Mouse (Mus musculus): ENCODE measurements around the gene G6pc3. TPM values are rescaled to one million over a fixed set of nuclear protein-coding genes. Genes with fewer than 3 reads are reported as not detected.

G6pc3 gene
- polyA plus RNA-seq, 1 experiment = 21.2 TPM

DNA sequence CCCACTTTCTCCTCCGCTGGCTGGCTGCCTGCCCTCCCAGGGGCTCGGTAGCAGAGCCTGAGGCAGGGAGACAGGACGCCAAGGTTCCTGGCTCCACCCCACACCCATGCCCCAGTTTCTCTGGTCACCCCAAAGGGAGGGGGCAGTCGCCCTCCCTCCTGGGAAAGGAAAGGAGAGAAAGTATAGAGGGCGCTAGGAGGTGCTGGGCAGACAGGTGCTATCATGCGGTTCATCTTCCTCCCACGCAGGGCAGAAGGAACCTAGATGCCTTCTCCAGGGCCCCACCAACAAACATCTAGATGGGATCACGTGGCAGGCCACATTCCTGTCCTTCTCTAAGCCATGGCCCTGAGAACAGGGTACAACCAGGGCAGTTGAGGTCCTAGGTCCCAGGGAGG lies 32.5 kb downstream of the G6pc3 start:
- TF ChIP-seq GATA1 (IDR thresholded peaks at IDR 0.05; ENCODE audit: low read length) = no peak

DNA sequence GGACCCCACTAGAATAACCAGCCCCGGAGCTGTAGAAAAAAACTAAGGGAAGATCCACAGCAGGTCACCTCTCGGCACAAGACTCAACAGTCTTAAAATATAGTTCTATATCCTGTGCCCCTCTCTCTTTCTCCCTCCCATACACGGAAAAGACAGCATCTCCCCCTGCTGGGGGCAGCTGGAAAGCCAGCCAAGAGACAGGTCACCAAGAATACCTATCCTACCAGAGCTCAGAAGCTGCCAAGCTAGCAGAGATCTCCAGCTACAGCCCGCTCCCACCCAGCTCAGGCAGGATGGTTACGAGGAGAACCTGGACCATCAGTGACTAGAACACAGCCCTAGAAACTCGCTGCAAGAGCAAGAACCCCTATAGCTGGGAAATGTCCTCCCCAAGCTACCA lies 33.7 kb downstream of the G6pc3 start:
- TF ChIP-seq GATA1 (IDR thresholded peaks at IDR 0.05; ENCODE audit: low read length) = no peak

DNA sequence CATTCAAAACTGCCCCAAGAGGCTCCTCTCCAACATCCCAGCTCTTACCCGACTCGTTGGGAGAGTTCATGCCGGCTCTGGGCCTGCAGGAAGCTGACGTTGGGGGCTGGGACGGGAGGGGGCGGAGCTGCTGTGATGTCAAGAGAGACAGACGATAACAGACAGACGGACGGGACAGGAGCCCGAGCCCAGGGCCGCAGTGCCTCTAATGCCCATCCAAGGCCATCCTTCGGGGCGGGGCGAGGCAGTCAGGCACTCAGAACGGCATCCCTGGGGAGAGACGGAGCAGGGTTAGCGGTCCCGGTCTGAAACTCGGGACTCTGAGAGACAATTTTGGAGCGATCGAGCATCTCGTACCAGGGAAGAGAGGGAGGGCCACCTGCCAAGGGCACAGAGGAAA lies 35.3 kb downstream of the G6pc3 start:
- no peak for TF ChIP-seq GATA1 (IDR thresholded peaks at IDR 0.05; ENCODE audit: low read length)

DNA sequence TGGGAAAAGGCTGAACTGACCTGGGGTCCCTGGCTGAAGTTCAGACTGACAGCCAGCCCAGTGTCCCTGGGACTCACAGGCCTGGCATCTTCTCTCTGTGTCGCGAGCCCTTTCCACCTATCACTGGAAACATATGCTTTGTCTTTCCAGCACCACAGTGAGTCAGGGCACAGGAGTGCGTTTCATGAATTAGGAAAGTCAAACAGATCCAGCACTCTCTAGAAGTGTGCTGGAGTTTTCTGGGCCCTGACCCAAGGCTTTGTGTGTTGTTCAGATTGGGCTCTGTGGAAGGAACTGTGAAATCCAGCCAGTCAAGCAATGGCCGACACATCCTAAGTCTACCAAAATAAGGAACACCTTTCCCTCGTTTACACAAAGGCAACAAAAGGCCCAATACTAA lies 35.8 kb downstream of the G6pc3 start:
- no peak for TF ChIP-seq GATA1 (IDR thresholded peaks at IDR 0.05; ENCODE audit: low read length)

DNA sequence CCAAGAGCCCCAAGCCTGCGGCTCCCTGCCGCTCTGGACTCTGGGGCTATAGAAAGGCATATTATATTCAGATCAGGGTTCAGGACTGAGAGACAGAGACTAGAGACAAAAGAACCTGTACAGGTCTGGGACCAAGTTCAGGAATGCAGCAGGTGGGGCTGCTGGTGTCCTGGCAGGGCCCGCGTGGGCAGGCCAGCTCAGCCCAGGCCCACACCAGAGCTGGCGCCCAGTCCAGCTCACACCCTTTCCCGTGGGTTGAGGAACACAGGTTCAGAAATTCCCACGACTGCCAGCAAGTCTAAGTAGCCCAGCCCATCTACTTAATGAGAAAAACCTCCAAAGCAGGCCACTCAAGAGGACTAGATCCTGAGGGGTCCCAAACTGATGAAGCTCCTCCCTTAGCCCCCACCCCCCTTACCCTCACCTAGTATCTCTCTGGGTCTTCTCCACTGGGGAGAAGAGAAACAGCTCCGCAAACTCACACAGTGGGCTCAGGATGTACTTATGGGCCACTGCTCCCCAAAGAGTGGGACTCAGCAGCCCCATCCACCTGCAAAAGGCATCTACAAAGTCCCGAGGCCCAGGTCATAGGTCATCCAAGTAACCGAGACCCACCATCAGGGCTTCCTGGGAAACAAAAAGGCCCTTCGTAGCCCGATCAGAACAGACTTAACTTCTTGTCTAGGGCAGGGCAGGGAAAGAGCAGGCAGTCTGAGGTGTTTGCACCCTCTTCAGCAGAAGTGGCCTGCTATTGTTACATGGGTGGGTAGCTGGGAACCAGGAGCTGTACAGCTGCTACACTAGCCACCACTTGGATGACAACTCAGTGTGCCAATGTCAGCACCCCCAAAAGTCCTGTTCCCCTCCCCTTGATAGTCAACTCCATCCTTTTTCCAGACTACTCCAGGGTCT lies 36.9 kb downstream of the G6pc3 start:
- TF ChIP-seq GATA1 (IDR thresholded peaks at IDR 0.05; ENCODE audit: low read length) = no peak

DNA sequence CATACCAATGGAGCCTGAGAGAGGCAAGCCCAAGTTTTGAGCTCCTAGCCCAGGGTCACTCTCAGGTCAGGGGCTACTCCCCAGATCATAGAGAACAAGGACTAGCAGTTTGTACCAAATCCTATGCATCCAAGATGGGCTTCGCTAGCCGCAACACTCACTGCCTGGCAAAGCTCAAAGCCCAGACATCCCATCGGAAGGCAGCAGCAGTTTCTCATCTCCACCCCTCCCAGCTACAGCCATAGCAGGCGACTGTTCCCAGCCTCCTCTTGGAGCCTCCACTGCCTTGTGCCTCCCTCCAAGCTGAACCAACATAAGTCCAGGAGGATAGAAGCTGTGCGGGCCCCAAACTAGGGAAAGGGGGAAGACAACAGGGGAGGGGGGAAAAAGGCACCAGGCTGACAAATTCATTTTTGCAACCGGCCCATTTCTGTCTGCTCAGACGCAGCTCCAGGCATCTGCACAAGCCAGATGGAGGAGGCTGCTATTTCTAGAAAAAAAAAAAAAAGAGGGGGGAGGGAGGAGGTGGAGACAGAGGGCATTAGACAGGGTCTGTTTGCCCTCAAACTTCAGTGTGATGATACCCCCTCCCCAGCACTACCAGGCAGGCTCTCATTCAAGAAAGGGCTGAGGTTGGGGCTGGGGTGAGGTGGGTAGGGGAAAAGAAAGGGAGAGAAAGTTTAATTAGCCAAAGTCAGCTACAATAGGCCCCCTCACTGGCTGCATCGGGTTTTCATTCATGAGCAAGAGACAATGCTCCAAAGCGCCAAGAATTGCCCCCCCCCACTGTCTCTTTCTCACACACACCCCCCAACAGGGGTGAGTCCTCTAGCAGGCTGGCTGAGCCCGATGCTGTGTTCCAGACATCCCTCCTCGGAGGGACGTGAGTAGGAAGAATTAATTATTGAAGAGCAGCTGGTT lies 38.1 kb downstream of the G6pc3 start:
- TF ChIP-seq GATA1 (IDR thresholded peaks at IDR 0.05; ENCODE audit: low read length) = no peak

DNA sequence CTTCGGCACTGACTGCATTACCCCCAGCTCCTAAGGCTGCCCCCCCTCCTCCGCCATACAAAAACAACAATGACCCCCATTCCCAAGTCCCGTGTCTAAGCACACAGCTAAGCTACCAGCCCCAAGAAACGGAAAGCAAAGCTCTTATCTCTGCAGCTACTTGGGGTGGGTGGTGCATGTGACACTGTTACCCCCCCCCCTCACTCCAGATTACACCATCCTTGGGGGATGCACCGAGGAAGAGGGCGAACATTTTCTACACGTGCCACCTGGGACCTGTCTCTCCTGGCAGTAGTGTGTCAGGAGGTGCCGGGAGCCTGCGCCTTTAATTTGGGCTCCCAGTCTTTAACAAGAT lies 38.7 kb downstream of the G6pc3 start:
- no peak for TF ChIP-seq GATA1 (IDR thresholded peaks at IDR 0.05; ENCODE audit: low read length)

DNA sequence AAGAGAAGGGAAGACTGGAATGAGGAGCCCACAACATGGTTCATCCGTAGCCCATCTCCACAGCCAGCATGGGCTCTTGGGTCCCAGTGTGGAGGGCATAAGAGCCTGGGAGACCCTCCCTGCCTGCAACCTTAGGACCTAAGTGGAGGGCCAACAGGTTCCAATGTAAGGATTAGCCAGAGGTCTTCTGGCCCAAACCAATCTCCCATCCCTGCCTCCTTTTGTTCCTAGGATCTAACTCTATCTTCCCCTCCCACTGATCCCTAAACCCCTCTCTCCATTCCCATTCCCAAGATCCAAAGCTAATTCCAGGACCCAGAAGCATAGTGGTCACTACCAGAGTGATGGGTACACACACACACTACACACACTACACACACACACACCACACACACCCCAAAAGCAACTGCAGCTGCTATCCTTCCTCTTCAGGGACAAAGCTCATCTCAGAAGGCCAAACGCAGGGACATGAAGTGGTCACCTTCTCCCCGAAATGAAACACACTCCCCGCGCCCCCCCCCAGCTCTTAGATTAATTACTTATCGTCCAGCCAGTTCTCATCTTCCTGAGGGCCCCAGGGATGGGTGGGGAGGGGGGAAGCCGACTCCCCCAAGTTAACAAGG lies 39.3 kb downstream of the G6pc3 start:
- TF ChIP-seq GATA1 (IDR thresholded peaks at IDR 0.05; ENCODE audit: low read length) = no peak

DNA sequence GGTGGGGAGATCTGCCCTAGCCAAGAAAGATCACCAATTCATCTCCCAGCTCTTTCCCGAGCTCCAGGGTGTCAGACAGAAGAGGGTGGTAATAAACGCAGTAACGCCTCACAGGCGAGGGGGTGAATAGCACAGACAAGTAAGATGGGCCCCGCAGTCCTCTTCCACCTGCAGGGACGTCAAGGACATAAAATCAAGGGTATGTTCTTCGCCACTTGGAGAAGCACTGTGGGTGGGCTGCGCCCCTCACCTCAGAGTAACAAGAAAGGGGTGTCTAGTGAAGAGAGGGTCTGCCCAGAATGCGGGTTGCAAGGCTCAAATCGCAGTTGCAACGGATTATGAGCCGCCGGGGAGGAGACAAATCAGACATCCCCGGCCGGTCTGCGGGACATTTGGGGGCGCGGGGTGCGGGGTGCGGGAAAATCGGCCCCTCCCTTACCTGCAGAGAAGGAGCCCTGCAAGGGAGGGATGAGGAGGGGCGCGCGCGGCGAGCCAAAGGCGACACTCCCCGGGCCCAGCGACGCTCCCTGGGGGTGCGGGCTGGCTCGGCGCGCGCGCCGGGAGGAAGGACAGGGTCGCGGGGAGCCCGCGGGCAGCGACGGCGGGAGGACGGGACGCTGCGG lies 40.0 kb downstream of the G6pc3 start:
- TF ChIP-seq GATA1 (IDR thresholded peaks at IDR 0.05; ENCODE audit: low read length) = no peak

DNA sequence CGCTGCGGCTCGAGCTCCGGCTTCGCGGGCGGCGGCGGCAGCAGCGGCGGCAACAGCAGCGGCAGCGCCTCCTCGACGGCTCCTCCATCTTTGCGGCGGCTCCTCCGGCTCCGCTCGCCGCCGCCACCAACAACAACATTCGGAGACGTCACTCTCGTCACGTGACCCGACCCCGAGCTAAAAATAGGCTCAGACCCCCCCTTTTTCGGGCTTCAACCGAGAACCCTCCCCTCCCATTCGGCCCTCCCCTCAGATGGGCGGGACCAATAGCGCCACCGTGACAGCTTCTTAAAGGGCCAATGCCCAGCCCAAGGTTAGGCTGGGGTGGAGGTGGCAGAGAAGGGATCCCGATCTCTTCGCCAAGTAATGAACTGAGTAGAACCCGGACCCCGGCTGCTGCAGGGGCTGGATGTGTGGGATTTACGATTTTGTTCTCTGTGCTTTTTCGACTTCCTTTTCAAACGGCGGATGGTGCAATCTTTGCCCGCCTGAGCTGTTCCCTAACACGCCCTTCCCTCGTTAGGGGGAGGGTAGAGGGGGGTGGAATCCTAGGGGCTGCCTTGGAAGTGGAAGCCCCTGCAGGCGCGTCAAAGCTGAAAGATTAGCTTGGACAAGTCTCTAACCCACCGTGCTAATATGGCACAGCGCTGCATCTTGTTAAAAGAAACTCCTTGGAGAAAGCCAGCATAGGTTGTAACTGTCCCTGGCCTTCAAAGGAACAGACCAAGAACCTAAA lies 40.8 kb downstream of the G6pc3 start, which contains the start of gene Hdac5:
Gene Hdac5 (minus strand): TSS at position 161 of the 736 bp plus-strand sequence.
- no peak for TF ChIP-seq GATA1 (IDR thresholded peaks at IDR 0.05; ENCODE audit: low read length)

DNA sequence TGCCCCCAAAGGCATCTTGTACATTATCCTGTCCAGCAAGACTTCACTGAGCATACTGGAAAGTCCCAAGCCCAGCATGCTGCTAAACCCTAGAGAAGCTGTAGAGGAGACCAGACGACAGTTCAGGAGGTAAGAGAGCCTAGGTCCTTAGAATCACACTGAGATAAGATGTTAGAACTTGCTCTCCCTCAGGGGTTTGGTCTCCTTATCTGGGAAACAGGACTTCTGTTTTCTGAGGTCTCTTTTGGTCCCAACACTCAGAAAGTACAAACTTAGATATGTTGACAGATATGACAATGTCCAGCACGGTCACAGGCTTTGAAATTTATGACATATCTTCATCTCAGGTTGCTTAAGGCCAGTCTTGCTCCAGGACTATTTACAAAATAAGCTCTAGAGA lies 46.6 kb downstream of the G6pc3 start:
- no peak for TF ChIP-seq GATA1 (IDR thresholded peaks at IDR 0.05; ENCODE audit: low read length)

DNA sequence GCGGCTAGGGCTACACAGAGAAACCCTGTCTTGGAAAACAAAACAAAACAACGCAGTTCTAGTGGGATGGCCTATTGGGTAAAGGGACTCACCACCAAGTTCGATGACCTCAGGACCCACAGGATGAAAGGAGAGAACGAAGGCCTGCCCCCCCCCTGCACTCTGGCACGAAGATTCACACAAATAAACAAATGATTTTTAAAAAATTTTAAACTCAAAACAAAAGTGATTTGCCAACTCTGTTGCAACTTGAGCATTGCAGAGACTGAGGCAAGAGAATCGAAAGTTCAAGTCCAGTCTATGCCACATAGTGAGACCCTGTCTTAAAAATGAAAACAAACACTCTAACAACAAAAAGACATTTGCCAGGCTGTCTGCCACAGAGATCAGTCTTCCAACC lies 51.2 kb downstream of the G6pc3 start:
- no peak for TF ChIP-seq GATA1 (IDR thresholded peaks at IDR 0.05; ENCODE audit: low read length)

DNA sequence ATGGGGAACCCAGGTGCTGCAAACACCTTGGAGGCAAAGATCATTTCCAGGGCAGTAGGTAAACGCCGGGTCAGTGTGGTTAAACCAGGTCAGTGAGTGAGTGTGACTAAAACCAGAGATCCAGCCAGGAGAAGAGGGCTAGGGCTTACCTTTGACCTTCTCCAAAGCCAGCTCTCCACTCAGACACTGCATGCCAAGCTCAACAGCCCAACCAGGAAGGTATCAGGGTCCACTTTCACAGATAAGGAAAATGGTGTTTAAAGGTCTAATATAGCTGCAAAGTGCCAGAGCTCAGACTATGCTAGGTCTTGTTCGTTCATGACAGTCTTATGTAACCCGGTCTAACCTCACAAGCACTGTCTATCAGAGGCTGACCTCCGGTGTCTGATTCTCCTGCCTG lies 51.8 kb downstream of the G6pc3 start:
- TF ChIP-seq GATA1 (IDR thresholded peaks at IDR 0.05; ENCODE audit: low read length) = no peak

DNA sequence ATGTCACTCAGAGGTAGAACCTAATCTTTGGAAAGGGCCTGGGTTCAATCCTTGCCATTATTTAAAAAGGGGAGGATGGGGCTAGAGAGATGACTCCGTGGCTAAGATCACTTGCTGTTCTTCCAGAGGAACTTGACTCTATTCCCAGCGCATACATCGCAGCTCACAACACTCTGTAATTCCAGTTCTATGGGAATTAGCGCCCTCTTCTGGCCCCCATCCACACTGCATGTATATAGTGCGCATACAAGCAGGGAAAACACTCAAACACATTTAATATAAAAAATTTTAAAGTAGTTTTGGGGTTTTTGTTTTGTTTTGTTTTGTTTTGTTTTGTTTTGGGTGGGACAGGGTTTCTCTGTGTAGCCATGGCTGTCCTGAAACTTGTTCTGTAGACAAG lies 52.5 kb downstream of the G6pc3 start:
- no peak for TF ChIP-seq GATA1 (IDR thresholded peaks at IDR 0.05; ENCODE audit: low read length)

Other genes with a start within 250 kb of the G6pc3 start
- not detected in 2 replicates for gene Sost, start 222.6 kb upstream of the G6pc3 start, polyA plus RNA-seq (2012)
- not detected in 2 replicates for gene Cfap97d1, start 205.3 kb upstream of the G6pc3 start, polyA plus RNA-seq (2012)
- not detected in 2 replicates for gene Dusp3, start 202.6 kb upstream of the G6pc3 start, polyA plus RNA-seq (2012)
- not detected in 2 replicates for gene Mpp3, start 161.2 kb upstream of the G6pc3 start, polyA plus RNA-seq (2012)
- gene Cd300lg, start 148.1 kb upstream of the G6pc3 start, polyA plus RNA-seq (2012) = not detected in 2 replicates
- gene Mpp2, start 101.1 kb upstream of the G6pc3 start, polyA plus RNA-seq (2012) = 17.3 and 17.7 TPM in 2 replicates
- not detected in 2 replicates for gene Ppy, start 88.3 kb upstream of the G6pc3 start, polyA plus RNA-seq (2012)
- gene Pyy, start 81.8 kb upstream of the G6pc3 start, polyA plus RNA-seq (2012) = not detected in 2 replicates
- gene Nags, start 44.1 kb upstream of the G6pc3 start, polyA plus RNA-seq (2012) = not detected in 2 replicates
- gene Tmem101, start 33.2 kb upstream of the G6pc3 start, polyA plus RNA-seq (2012) = 13.0 and 14.8 TPM in 2 replicates
- 106 and 164 TPM in 2 replicates for gene Lsm12, start 4.3 kb upstream of the G6pc3 start, polyA plus RNA-seq (2012)
- 34.9 and 38.8 TPM in 2 replicates for gene Hdac5, start 40.5 kb downstream of the G6pc3 start, polyA plus RNA-seq (2012)
- gene BC030867, start 59.3 kb downstream of the G6pc3 start, polyA plus RNA-seq (2012) = 4.7 and 11.3 TPM in 2 replicates
- gene Asb16, start 79.1 kb downstream of the G6pc3 start, polyA plus RNA-seq (2012) = not detected in 2 replicates
- 35.4 and 44.5 TPM in 2 replicates for gene Tmub2, start 95.3 kb downstream of the G6pc3 start, polyA plus RNA-seq (2012)
- 67.5 and 84.9 TPM in 2 replicates for gene Atxn7l3, start 107.0 kb downstream of the G6pc3 start, polyA plus RNA-seq (2012)
- 180 and 263 TPM in 2 replicates for gene Ubtf, start 130.1 kb downstream of the G6pc3 start, polyA plus RNA-seq (2012)
- gene Slc4a1, start 176.6 kb downstream of the G6pc3 start, polyA plus RNA-seq (2012) = 7.0 and 10.8 TPM in 2 replicates
- not detected in 2 replicates for gene Rundc3a, start 203.8 kb downstream of the G6pc3 start, polyA plus RNA-seq (2012)
- 260 and 309 TPM in 2 replicates for gene Slc25a39, start 218.3 kb downstream of the G6pc3 start, polyA plus RNA-seq (2012)
- 13.2 and 18.9 TPM in 2 replicates for gene Grn, start 240.7 kb downstream of the G6pc3 start, polyA plus RNA-seq (2012)